Mouse (Mus musculus) large intestine, adult 2 months (tissue): Measurements from ENCODE around the gene Ddx19b. TPM values are rescaled to one million over a fixed set of nuclear protein-coding genes. Genes with fewer than 3 reads are reported as not detected.
"Not testable (repeated sequence)": the region's sequence is repeated elsewhere in the genome, so short reads cannot be mapped to it uniquely, and the experiment has no call there.

Source experiments
- DNase-seq: peaks from one replicate; pipeline ENCODE4 v3.0.0-alpha.2; 2012; ENCODE audit warnings: low read depth, low spot score
- WGBS: fragments of 180-500 bp; shearing (Covaris S2); methylation state at CpG from one replicate; pipeline ENCODE4 v1.1.7; 2018; 5-methylcytosine and 5-hydroxymethylcytosine counted together
- polyA plus RNA-seq: library from polyadenylated mRNA; depleted of rRNA; stranded (reverse); fragments of >200 nt; gene quantifications from 2 replicates; pipeline ENCODE4 v1.2.3, GENCODE M21; 2012; rRNA removed

Ddx19b gene
- polyA plus RNA-seq, 1 experiment, result 3.5 TPM

- peak; percentile 65 for DNase-seq
- WGBS, result 9% methylated on average over 45 of the region's 45 CpGs
These were observed 61.4 kb downstream of the Ddx19b start for GRCm38 (mm10) chr8:110969910-110970770.

- DNase-seq, result no peak
- 78% methylated on average over 9 of the region's 9 CpGs for WGBS
These were observed 64.2 kb downstream of the Ddx19b start for GRCm38 (mm10) chr8:110967326-110967725.

GRCm38 (mm10) chr8:110966586-110966985, 65.0 kb downstream of the Ddx19b start:
- DNase-seq, result no peak

GRCm38 (mm10) chr8:110965594-110965993, 66.0 kb downstream of the Ddx19b start:
- 8% methylated on average over 7 of the region's 7 CpGs for WGBS
- no peak for DNase-seq

More at GRCm38 (mm10) chr8:110966586-110966985, 65.0 kb downstream of the Ddx19b start:
- 46% methylated on average over 8 of the region's 8 CpGs for WGBS

- WGBS, result 63% methylated on average over 7 of the region's 7 CpGs
- DNase-seq, result no peak
These were observed 66.9 kb downstream of the Ddx19b start for GRCm38 (mm10) chr8:110964666-110965065.

GRCm38 (mm10) chr8:110963051-110963450, 68.5 kb downstream of the Ddx19b start:
- WGBS, result 82% methylated on average over 2 of the region's 2 CpGs
- no peak for DNase-seq

- WGBS, result 84% methylated on average over 6 of the region's 6 CpGs
- DNase-seq, result no peak
These were observed 71.6 kb downstream of the Ddx19b start for GRCm38 (mm10) chr8:110959906-110960305.

GRCm38 (mm10) chr8:110959071-110959780, 72.3 kb downstream of the Ddx19b start:
- 85% methylated on average over 12 of the region's 12 CpGs for WGBS
- DNase-seq, result no peak

- not testable (repeated sequence) for DNase-seq
- WGBS, result 89% methylated on average over 7 of the region's 7 CpGs
These were observed 73.0 kb downstream of the Ddx19b start for GRCm38 (mm10) chr8:110958553-110958952.

- DNase-seq, result no peak
- 72% methylated on average over 5 of the region's 5 CpGs for WGBS
These were observed 73.4 kb downstream of the Ddx19b start for GRCm38 (mm10) chr8:110958135-110958534.

GRCm38 (mm10) chr8:110957471-110957870, 74.1 kb downstream of the Ddx19b start:
- DNase-seq, result no peak
- 79% methylated on average over 19 of the region's 19 CpGs for WGBS

GRCm38 (mm10) chr8:110956619-110957450, 74.7 kb downstream of the Ddx19b start:
- 78% methylated on average over 15 of the region's 15 CpGs for WGBS
- no peak for DNase-seq

- no peak for DNase-seq
- WGBS, result 59% methylated on average over 8 of the region's 8 CpGs
These were observed 76.8 kb downstream of the Ddx19b start for GRCm38 (mm10) chr8:110954776-110955175.

Other genes with a start within 250 kb of the Ddx19b start
- 12.7 and 20.0 TPM in 2 replicates for gene Il34, start 225.8 kb downstream of the Ddx19b start, polyA plus RNA-seq
- gene Cog4, start 185.2 kb downstream of the Ddx19b start, polyA plus RNA-seq, result 29.3 and 36.6 TPM in 2 replicates
- gene Sf3b3, start 185.0 kb downstream of the Ddx19b start, polyA plus RNA-seq, result 34.0 and 37.2 TPM in 2 replicates
- 13.2 and 25.7 TPM in 2 replicates for gene Fuk, start 129.3 kb downstream of the Ddx19b start, polyA plus RNA-seq
- 5.0 and 6.9 TPM in 2 replicates for gene St3gal2, start 111.8 kb downstream of the Ddx19b start, polyA plus RNA-seq
- gene Ddx19a, start 34.0 kb downstream of the Ddx19b start, polyA plus RNA-seq, result 20.6 and 24.2 TPM in 2 replicates
- 27.9 and 37.2 TPM in 2 replicates for gene Aars, start 1.4 kb upstream of the Ddx19b start, polyA plus RNA-seq
- 0.10 TPM in 1 of 2 replicates, not detected in the other for gene Exosc6, start 24.6 kb upstream of the Ddx19b start, polyA plus RNA-seq
- gene Clec18a, start 60.7 kb upstream of the Ddx19b start, polyA plus RNA-seq, result 0.05 TPM in 1 of 2 replicates, not detected in the other
- 3.0 and 10.6 TPM in 2 replicates for gene Pdpr, start 62.9 kb upstream of the Ddx19b start, polyA plus RNA-seq
- gene Glg1, start 227.5 kb upstream of the Ddx19b start, polyA plus RNA-seq, result 21.0 and 28.7 TPM in 2 replicates